Mouse (Mus musculus) embryonic facial prominence, embryonic 10.5 days (tissue): ENCODE results near the gene Cnksr1. TPM values are rescaled to one million over a fixed set of nuclear protein-coding genes. Genes with fewer than 3 reads are reported as not detected.

Experiments used
- DNase-seq: peaks from one replicate; pipeline ENCODE4 v3.0.0-alpha.2; 2017; ENCODE audit warnings: low spot score
- H3K27ac ChIP-seq: fragments of 300-500 bp; sonication (generic); replicated peaks from 2 replicates; pipeline ENCODE4 v1.5.1; 2016; ENCODE audit warnings: mild to moderate bottlenecking
- H3K27me3 ChIP-seq: fragments of 300-500 bp; sonication (generic); replicated peaks from 2 replicates; pipeline ENCODE4 v1.6.1; 2016; ENCODE audit warnings: low read depth, mild to moderate bottlenecking; ENCODE audit not compliant: poor library complexity, severe bottlenecking
- H3K36me3 ChIP-seq: fragments of 300-500 bp; sonication (generic); replicated peaks from 2 replicates; pipeline ENCODE4 v1.6.1; 2016; ENCODE audit warnings: mild to moderate bottlenecking, moderate library complexity
- H3K4me1 ChIP-seq: fragments of 300-500 bp; sonication (generic); 2 replicates; pipeline ENCODE4 v1.6.1; 2016
- H3K4me3 ChIP-seq: fragments of 300-500 bp; sonication (generic); 2 replicates; pipeline ENCODE4 v1.5.1; 2016; ENCODE audit warnings: mild to moderate bottlenecking, moderate library complexity
- H3K9me3 ChIP-seq: fragments of 300-500 bp; sonication (generic); 2 replicates; pipeline ENCODE4 v1.6.1; 2016; ENCODE audit warnings: mild to moderate bottlenecking
- WGBS: fragments of 180-500 bp; shearing (Covaris S2); methylation state at CpG from one replicate; pipeline ENCODE4 v1.1.7; 2016; 5-methylcytosine and 5-hydroxymethylcytosine counted together
- polyA plus RNA-seq: library from polyadenylated mRNA; unstranded; fragments of >200 nt; fragmentation: Nextera tagmentation; extraction: Ambion mirVana; gene quantifications from 2 replicates; pipeline ENCODE4 v1.2.1, GENCODE M21; 2016

Cnksr1 gene
- polyA plus RNA-seq, 1 experiment from 2014 or later: 3.4 TPM

- Histone ChIP-seq H3K4me1 (peaks cover 11% of the 10 kb centered on the region), H3K27ac (no peak overlapping the region), H3K36me3 (no peaks in the 10 kb centered on the region), H3K27me3 (no peaks in the 10 kb centered on the region), H3K4me3 (no peak overlapping the region), H3K9me3 (no peaks in the 10 kb centered on the region)
- DNase-seq: peak; percentile 74
- 46% methylated on average over 6 of the region's 6 CpGs for WGBS
Measured at GRCm38 (mm10) chr4:134263191-134263590, 25.0 kb upstream of the Cnksr1 start.

DNA sequence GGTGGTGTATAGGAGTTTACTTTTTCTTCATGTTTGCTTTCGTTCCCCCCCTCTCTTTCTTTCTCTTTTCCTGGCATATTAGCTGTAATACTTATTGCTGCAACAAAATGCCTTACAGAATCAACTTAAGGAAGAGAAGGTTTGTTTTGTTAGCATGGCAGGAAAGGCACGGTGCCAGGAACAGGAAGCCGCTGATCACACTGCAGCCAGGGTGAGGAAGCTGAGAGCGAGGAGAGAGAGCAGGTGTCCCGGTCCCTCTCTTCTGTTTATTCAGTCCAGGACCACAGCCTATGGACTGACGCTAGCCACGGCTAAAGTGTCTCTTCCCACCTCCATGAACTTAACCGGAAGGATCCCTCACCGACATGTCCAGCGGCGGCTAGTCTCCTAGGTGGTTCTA is 20.2 kb upstream of the Cnksr1 start:
- Histone ChIP-seq H3K4me3 (no peak overlapping the region), H3K9me3 (no peaks in the 10 kb centered on the region), H3K36me3 (no peaks in the 10 kb centered on the region), H3K27ac (no peak overlapping the region), H3K4me1 (peaks cover 53% of the 10 kb centered on the region), H3K27me3 (peaks cover 31% of the 10 kb centered on the region)
- no peak for DNase-seq
- WGBS: 64% methylated on average over 11 of the region's 11 CpGs

DNA sequence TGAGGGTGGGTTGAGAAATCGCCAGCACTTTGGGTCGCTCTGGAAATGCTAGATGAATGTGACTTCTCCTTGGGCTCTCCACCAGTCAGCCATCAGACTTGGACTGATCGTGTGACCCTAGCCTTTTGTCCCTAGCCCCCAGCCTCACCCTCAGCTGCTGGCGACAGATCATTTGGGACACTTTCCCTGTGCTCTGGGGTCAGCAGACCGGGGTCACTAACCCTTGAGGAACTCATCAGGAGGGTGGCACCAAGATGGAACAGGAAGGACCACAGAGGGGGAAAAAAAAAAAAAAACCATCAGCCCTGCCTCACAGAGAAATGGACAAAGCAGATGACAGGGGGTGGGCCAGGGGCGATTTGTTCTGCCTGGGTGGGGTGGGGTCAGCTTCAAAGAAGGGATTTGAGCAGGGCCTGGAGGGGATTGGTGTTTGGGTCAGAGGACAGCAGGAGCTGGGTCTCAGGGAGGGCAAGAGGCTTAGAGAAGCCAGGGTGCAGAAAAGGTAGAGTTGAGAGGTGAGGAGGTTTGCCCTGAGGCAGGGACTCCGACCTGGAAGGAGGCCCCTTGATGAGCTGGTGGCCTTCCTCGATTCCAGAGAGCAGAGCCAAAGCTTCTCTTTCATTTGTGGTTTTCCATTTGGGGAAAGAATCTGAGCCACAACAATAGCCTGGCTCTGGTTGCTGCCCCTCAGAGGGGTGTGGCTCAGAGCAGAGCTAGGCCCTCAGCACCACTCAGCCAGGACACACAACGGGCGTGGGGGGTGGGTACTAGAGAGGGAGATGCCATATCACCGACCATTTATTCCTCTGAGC is 19.2 kb upstream of the Cnksr1 start:
- Histone ChIP-seq H3K4me1 (peaks cover 62% of the 10 kb centered on the region), H3K4me3 (no peak overlapping the region), H3K27me3 (peaks cover 41% of the 10 kb centered on the region), H3K36me3 (no peaks in the 10 kb centered on the region), H3K9me3 (no peaks in the 10 kb centered on the region), H3K27ac (peak overlapping the region; percentile 78)
- WGBS: 9% methylated on average over 11 of the region's 11 CpGs
- no peak for DNase-seq

GRCm38 (mm10) chr4:134256407-134257197 is 18.4 kb upstream of the Cnksr1 start:
- Histone ChIP-seq H3K36me3 (no peaks in the 10 kb centered on the region), H3K27me3 (peaks cover 49% of the 10 kb centered on the region), H3K4me1 (peaks cover 70% of the 10 kb centered on the region), H3K27ac (peak overlapping the region; percentile 78), H3K4me3 (peak overlapping the region; percentile 29), H3K9me3 (no peaks in the 10 kb centered on the region)
- WGBS: 2% methylated on average over 19 of the region's 19 CpGs
- DNase-seq: peak; percentile 58

- peaks cover 56% of the 10 kb centered on the region for H3K27me3 ChIP-seq
- peak overlapping the region; percentile 78 for H3K27ac ChIP-seq
- H3K4me3 ChIP-seq: peak overlapping the region; percentile 21; the same call in 1 of the 2 replicates
- peaks cover 78% of the 10 kb centered on the region for H3K4me1 ChIP-seq
- H3K9me3 ChIP-seq: no peaks in the 10 kb centered on the region
- whole genome bisulfite sequencing: 18% methylated on average over 4 of the region's 4 CpGs
- DNase-seq: peak; percentile 51
- H3K36me3 ChIP-seq: no peaks in the 10 kb centered on the region
Measured at GRCm38 (mm10) chr4:134255854-134256253, 17.7 kb upstream of the Cnksr1 start.

DNA sequence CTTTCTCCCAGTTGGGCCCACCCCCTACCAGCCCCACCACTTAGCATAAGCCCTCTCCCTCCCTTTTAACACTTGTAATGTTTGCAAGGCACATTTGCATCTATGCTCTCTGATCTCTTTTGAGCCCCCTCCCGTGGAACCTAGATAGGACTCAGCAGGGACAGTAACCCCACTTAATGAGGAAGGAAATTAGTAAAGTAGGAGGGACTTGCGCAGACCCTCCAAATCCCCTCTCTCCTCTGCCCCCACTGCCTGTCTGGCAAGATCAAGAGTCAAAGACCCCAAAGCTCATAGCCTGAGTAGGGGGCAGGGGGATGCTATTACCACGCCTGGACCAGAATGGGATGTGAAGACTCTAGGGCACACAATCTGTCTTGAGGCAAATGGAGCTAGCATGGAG is 16.6 kb upstream of the Cnksr1 start:
- 16% methylated on average over 3 of the region's 3 CpGs for WGBS
- Histone ChIP-seq H3K4me3 (0 out of 2 replicates have a peak overlapping the region, but pooled peaks have one; percentile 25), H3K27me3 (peaks cover 66% of the 10 kb centered on the region), H3K27ac (peak overlapping the region; percentile 55), H3K4me1 (peaks cover 88% of the 10 kb centered on the region), H3K9me3 (no peaks in the 10 kb centered on the region), H3K36me3 (no peaks in the 10 kb centered on the region)
- DNase-seq: no peak

DNA sequence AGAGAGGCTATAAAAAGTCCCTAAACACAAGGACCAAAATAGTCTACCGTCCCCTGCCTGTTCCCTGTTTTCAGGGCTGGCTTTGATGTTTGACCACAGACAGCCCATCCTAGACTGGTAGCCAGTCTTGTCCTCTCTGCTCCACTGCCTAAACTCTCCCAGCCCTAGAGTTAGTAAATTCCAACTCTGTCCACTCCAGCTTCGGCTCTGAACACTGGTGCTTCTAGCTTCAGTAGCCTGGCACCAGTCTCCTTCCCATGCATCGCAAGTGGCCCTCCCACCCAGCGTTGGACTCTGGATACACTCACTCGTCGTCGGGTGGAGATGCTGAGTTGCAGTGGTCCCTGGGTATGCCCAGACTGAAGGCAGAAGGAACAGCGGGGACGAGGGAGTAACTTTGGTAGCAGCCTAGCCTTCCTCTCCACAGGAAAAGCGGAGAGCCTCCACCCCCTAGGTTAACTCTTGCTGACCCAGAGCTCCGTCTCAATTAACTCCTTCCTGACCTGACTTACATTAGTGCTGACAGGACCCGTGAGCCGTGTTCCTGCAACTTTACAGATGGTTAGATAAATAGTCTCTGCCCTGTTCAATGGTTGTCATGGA is 15.6 kb upstream of the Cnksr1 start, which contains the start of gene Grrp1:
TSS of gene Grrp1 (minus strand) at position 385 of the 603 bp plus-strand sequence.
- peak; percentile 68 for DNase-seq
- WGBS: under 1% methylated on average over 13 of the region's 13 CpGs
- Histone ChIP-seq H3K27me3 (peaks cover 77% of the 10 kb centered on the region), H3K9me3 (no peaks in the 10 kb centered on the region), H3K4me3 (peak within 1 kb of the TSS; percentile 63), H3K27ac (peak within 1 kb of the TSS; percentile 83), H3K4me1 (peaks cover 98% of the 10 kb centered on the region), H3K36me3 (no peaks in the 10 kb centered on the region)

GRCm38 (mm10) chr4:134252911-134253721 is 14.9 kb upstream of the Cnksr1 start:
- WGBS: 4% methylated on average over 15 of the region's 15 CpGs
- DNase-seq: no peak
- Histone ChIP-seq H3K9me3 (no peaks in the 10 kb centered on the region), H3K4me1 (peaks cover 96% of the 10 kb centered on the region), H3K27ac (peak overlapping the region; percentile 83), H3K36me3 (no peaks in the 10 kb centered on the region), H3K27me3 (peaks cover 84% of the 10 kb centered on the region), H3K4me3 (peak overlapping the region; percentile 63)

- Histone ChIP-seq H3K4me3 (peak overlapping the region; percentile 63), H3K4me1 (peaks cover 93% of the 10 kb centered on the region), H3K27ac (peak overlapping the region; percentile 83), H3K36me3 (no peaks in the 10 kb centered on the region), H3K9me3 (no peaks in the 10 kb centered on the region), H3K27me3 (peaks cover 92% of the 10 kb centered on the region)
- WGBS: 3% methylated on average over 22 of the region's 22 CpGs
- peak; percentile 55 for DNase-seq
Measured at GRCm38 (mm10) chr4:134252131-134252910, 14.1 kb upstream of the Cnksr1 start.

DNA sequence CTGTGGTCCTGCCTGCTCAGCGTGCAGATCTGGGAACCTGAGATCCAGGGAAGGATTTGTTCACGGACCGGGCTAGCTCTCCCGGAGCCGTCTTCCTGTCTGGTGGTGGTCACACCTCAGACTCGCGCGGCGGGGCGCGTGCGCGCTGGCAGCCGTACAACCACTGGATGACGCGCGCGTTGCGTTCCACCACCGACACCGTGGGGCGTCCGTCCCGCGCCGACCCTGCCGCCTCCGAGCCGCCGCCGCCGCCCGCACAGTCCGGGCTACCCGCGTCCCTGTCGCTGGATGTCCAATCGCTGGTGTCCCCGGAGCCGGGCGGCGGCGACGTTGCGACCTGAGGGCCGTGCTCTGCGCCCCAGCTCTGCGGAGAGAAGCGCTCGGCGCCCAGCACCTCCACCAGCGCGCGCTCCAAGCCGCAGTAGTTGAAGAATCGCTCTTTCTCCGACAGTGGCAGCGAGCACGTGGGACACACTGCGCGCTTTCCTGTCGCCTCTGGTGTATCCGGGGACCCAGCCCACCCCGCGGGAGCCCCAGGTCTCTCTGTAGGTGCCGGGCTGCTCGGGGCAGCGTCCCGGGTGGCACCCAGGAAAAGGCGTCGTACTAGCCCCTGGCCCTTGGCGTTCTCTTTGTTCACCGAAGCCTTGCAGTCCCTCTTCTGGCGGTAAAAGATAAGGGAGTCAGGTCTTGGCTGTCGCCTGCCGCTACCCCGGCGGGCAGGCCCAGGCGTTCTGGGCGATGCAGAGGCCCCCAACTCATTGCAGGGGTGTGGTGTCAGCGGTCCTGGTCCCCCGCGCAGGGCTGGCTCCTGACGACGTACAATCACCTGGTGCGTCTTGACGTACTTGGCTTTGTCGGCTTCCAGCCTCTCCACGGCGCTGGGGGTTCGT is 13.3 kb upstream of the Cnksr1 start:
- H3K4me3 ChIP-seq: peak overlapping the region; percentile 63
- H3K4me1 ChIP-seq: peaks cover 85% of the 10 kb centered on the region
- DNase-seq: peak; percentile 76
- H3K27ac ChIP-seq: peak overlapping the region; percentile 83
- WGBS: under 1% methylated on average over 91 of the region's 91 CpGs
- no peaks in the 10 kb centered on the region for H3K36me3 ChIP-seq
- peaks cover 100% of the 10 kb centered on the region for H3K27me3 ChIP-seq
- no peaks in the 10 kb centered on the region for H3K9me3 ChIP-seq

GRCm38 (mm10) chr4:134250930-134251240 is 12.7 kb upstream of the Cnksr1 start:
- Histone ChIP-seq H3K4me3 (peak overlapping the region; percentile 63), H3K9me3 (no peaks in the 10 kb centered on the region), H3K27ac (peak overlapping the region; percentile 83), H3K36me3 (no peaks in the 10 kb centered on the region), H3K27me3 (peaks cover 99% of the 10 kb centered on the region), H3K4me1 (peaks cover 84% of the 10 kb centered on the region)
- DNase-seq: no peak
- 7% methylated on average over 10 of the region's 10 CpGs for WGBS
